Mouse (Mus musculus) kidney, postnatal 10 days (tissue): ENCODE measurements at regions not wholly inside any gene's neighbourhood (a gene's known extent, or its start where the extent isn't known, plus 50 kb on each side); places are given as distances from the start of the nearest gene placed in this dataset.

Experiments used
- DNase-seq: peaks from one replicate; pipeline ENCODE4 v3.0.0; 2021; ENCODE audit warnings: mixed read lengths

DNA sequence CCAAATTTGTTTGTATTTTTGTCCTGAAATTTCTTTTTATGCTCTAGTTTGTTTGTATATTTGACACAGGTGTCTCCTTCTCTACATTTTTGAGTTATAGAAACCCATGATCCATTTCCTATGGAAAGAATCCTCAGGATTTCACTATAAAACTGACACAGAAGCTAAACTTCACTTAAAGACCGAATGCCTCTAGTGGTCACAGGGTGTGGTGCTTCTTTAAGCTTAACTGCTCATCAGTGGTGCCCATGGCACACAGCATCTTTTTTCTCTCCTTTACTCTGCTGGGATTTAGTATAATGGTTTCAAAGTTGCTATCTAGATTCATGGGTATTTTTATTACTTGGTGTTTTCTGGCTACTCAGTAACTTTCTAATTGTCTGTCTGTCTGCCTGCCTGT, 79.9 kb upstream of the Hdac4 start:
- no peak for DNase-seq

DNA sequence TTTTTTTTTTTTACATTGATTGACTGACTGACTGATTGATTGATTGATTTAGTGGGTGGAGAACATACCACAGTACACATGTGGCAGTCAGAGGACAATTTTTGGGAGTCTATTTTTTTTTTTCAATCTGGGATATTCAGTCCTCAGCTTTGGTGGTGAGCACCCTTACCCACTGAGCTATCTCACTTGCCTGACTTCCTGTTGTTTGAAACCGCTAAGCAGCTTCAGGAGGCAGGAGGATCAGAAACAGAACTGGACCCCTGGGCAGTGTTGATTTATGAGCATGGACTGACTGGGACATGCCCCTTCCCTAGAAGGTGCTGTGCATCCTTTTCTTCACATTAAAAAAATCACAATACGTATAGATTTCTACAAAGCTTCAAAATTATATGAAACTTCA, 78.3 kb upstream of the Hdac4 start:
- DNase-seq = no peak

DNA sequence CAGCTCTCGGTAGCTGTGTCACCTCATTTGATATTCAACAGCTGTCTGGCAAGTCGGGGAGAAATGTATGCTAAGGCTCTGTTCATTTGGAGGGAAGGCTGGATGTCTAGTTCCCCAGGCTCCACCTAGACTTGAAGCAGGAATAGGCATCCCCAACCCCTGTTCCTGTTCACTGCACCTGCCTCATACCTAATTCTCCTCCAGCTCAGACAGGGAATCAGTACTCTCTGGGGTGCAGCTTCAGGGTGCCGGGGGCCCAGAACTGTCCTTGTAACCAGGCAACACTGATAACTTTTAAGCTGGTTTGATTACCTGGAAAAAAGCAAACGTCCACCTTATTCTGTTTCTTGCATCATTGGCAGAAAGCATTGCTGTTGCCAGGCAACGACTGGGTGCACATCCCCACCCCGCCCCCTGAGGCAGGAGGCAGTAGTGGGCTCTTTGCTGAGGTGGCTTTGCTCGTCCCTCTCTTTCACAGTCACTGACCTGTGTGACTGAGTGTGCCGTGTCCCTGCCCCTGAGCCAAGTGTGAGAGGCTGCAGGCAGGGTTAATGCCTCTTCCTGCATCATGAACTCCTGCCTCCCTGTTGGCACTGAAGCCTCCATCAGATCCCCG, 76.3 kb upstream of the Hdac4 start:
- DNase-seq = no peak

DNA sequence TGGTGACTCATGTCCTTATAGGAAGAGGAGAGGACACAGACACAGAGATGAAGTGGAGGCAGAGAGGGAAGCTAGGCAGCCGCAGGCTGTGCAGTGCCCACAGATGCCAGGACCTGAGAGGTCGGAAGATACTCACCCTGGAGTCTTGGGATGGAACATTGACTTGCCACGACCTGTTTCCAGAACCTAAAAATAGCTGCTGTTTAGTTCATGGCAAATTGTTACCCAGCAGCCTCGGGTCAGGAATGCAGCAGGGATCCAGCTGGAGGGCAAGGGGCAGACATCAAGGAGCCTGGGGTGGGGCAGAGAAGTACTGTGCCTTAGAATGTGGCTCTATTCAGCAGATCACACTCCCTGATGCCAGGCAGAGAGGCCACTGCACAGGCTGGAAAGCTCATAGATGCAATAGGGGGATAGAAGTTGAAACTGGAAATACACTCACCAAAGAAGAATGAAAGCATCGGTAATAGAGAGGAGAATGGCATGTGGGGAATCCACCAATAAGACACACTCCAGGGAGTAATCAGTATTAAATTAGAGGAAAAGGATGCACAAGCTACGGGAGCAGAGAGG, 75.1 kb upstream of the Hdac4 start:
- DNase-seq = no peak

DNA sequence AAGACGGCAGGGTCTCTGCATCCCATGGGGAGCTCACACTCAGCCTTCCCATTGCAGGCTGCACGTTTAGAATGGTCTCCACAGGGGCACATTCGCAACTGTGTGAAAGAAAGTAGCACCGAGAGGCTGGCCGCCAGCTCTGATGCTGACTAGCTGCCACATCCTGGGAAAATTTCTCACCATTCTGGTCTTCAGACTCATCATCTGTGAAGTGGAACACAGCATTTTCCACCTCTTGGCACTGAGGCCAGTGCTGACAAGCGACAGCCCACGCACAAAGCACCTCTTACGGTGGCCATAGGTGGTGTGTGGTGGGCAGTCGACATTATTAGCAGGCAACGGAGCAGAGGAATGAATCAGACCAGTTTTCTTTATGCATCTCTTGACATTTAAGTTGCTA, 74.0 kb upstream of the Hdac4 start:
- DNase-seq = no peak

DNA sequence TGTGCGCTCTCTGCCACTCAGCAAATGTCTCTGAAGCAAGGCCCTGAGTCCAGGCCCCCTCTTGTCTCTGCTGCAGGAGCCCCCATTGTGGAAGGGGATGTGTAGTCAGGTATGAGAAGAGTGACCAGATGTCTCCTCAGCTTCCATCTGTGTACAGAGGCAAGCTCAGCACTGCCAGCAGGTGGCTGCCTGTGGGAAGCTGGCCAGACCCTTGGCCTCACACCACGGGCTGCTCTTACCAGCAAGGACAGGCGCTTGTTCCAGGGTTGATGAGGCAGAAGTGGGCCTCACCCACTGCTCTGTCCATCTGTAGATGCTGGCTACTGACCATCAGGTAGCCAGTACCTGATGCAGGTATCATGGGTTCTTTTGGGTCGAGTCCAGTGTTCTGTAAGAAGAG, 69.4 kb upstream of the Hdac4 start:
- DNase-seq = no peak

DNA sequence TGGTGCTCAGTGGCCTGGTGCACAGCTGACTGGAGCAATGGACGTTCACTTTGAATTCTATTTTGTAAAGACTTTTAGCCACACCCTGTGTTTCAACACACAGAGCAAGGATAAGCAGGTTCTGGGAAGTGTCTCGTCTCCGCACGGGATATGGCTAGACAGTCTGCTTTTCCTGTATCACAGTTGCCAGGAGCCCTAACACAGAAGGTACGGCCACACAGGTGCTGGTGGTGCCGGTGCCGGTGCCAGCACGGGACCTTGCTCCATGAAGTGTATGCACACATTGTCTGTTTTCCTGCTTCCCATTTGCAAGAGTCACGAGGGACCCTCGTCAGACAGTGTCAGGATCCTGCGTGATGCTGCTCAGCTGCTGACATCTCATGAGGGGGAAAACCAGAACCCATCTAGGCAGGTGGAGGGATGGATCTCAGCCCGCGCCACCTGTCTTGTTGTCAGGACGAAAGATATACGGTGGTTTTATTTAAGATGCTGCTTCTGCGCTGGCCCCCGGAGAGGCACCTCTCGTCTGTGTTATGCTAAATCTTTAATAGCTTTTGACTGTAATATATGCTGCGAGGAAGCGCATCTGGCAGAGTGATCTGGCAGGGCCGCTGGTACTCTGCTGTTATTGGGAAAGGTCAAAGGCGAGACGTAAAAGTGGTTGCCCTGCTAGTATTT, 64.4 kb upstream of the Hdac4 start:
- DNase-seq = no peak

DNA sequence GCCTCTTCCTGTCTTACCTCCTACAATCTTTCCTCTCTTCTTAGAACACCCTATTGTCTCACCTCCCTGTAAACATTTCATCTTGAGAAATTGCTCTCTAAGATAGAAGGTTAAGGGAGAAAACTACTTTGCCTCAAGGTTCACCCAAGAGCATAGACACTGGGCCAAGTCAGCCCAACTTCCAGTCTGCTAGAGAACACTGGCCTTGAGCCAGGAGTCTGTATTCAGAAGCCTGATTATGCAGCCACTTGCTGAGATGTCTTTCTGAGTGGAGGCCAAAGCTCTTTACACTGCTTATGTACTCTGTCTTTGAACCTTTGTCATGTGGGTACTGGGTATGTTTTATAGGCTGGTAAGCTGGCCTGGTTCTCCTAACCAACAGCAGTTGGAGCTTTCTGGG, 62.5 kb upstream of the Hdac4 start:
- peak; percentile 31 for DNase-seq

DNA sequence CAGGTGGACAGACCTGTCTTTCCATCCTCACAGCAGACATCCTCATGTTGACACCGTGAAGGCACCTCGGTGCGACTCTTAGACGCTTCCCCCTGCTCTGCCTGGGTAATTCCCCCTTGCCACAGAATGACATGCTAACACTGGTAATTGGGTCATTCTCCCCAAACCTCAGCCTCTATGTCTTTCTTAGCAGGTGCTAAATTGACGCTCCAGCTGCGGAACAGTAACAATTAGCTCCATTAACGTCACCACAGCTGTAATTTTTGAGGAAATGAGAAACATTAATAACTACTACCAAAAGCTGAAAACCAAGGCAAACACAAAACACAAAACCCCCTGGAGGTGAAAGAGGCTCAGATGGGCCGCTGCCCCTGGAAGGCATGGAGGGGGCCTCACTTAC, 57.6 kb upstream of the Hdac4 start:
- no peak for DNase-seq

DNA sequence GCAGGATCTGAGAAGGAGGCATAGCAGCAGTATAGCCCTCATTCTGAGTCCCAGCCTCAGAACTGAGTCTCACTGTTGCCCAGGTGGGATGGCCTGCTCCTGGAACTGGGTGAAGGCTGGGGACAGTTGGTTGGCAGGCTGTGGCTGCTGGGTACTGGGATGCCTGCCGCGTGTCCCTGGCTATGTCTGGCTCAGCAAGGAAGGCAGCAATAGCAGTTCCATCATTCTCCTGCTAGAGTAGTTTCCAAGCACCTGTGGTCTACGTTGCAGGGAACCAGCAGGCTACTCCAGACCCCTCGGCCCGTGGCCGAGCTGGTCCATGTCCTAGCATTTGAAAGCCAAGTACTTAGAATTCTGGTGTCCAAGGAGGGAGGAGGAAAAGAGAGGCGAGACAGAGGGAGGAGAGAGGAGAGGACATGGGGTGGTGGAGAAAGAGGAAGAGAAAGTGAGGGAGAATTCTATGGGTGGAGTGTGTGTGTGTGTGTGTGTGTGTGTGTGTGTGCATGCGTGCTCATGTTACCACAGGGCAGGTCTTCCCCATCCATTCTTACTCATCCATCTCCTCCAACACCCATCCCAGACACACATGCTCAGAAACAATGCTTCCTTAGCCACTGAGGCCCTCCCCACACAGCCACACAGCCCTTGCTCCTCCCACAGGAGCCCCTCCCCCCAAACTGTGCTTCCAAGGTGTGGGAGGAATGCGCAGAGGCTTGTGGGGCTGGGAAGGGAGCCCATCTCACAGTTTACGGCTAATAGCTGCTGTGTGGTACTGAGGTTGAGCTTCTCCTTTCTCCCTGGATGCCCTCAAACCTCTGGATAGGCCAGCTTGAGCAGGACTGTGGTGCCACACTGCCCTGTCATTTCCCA, 55.3 kb upstream of the Hdac4 start:
- DNase-seq = no peak
